Mouse (Mus musculus): ENCODE measurements around the gene 3110082I17Rik. TPM values are rescaled to one million over a fixed set of nuclear protein-coding genes. Genes with fewer than 3 reads are reported as not detected.
A peak's percentile ranks its signal among the peaks of the same experiment; 100 is the strongest.

Gene 3110082I17Rik
- polyA plus RNA-seq, 1 experiment from 2014 or later, result 15.5 TPM

DNA sequence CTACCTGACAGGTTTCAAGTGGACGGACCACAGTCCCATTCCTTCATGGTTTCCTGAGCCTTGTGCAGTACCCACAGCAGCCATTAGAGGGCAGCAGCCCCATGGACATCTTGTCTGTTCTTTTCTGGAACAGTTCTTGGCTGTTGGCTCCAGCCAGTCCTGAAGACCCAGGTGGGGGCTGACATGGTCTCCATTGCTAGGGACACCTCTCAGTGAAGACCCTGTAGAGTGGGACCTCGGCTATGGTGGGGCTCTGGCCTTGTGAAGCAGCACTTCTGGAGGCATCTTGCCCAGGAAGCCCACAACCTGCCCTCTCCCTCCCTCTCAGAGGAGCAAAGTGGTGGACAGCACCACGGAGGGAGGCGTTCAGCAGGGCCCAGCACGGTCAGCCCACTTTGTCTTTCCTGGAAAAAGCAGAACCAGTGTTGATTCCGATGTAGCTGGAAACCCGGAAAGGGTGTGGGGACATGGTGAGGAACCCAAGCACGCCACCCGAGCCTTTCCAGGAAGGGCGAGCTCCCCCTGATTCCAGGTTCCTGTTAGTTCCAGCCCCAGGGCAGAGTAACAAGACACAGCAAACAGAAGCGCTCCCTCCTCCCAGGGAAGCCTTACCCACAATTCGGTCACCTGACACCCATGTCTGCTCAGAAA lies 95.9 kb downstream of the 3110082I17Rik start:
- H3K9ac ChIP-seq, result no peak overlapping the region
- no peaks in the 10 kb centered on the region for H3K9me3 ChIP-seq (replicated peaks)
- no peaks in the 10 kb centered on the region for H3K36me3 ChIP-seq
- no peak overlapping the region for H3K4me3 ChIP-seq
- WGBS, result 34% methylated on average over 12 of the region's 12 CpGs
- peaks cover 14% of the 10 kb centered on the region for H3K4me1 ChIP-seq (replicated peaks)
- H3K27ac ChIP-seq, result peak overlapping the region; percentile 45; the same call in 1 of the 2 replicates
- ATAC-seq (replicated peaks; ENCODE audit: insufficient number of reproducible peaks, insufficient read depth, low FRiP score, low read depth), result peak; percentile 56
- 0 out of 2 replicates have a peak overlapping the region, but pooled peaks have one; percentile 18 for H3K4me2 ChIP-seq
- no peaks in the 10 kb centered on the region for H3K27me3 ChIP-seq

GRCm38 (mm10) chr5:139363858-139364257 lies 96.5 kb downstream of the 3110082I17Rik start:
- Histone ChIP-seq H3K9me3 (replicated peaks) (no peaks in the 10 kb centered on the region), H3K27ac (no peak overlapping the region), H3K4me1 (replicated peaks) (peaks cover 14% of the 10 kb centered on the region), H3K9ac (no peak overlapping the region), H3K27me3 (no peaks in the 10 kb centered on the region), H3K4me2 (no peak overlapping the region), H3K4me3 (no peak overlapping the region), H3K36me3 (no peaks in the 10 kb centered on the region)
- 66% methylated on average over 7 of the region's 7 CpGs for WGBS
- ATAC-seq (replicated peaks; ENCODE audit: insufficient number of reproducible peaks, insufficient read depth, low FRiP score, low read depth), result 0 out of 2 replicates have a peak, but pooled peaks have one; percentile 1

GRCm38 (mm10) chr5:139359244-139359643 lies 101.1 kb downstream of the 3110082I17Rik start:
- Histone ChIP-seq H3K27me3 (peaks cover 13% of the 10 kb centered on the region), H3K9me3 (replicated peaks) (no peaks in the 10 kb centered on the region), H3K4me1 (replicated peaks) (peaks cover 13% of the 10 kb centered on the region), H3K36me3 (no peaks in the 10 kb centered on the region), H3K4me3 (no peak overlapping the region), H3K27ac (no peak overlapping the region), H3K4me2 (no peak overlapping the region), H3K9ac (no peak overlapping the region)
- no peak for ATAC-seq (replicated peaks; ENCODE audit: insufficient number of reproducible peaks, insufficient read depth, low FRiP score, low read depth)
- WGBS, result 86% methylated on average over 5 of the region's 5 CpGs

GRCm38 (mm10) chr5:139358653-139359052 lies 101.7 kb downstream of the 3110082I17Rik start:
- ATAC-seq (replicated peaks; ENCODE audit: insufficient number of reproducible peaks, insufficient read depth, low FRiP score, low read depth), result no peak
- H3K27ac ChIP-seq, result no peak overlapping the region
- no peak overlapping the region for H3K4me3 ChIP-seq
- H3K9me3 ChIP-seq (replicated peaks), result no peaks in the 10 kb centered on the region
- no peak overlapping the region for H3K9ac ChIP-seq
- H3K4me1 ChIP-seq (replicated peaks), result peaks cover 11% of the 10 kb centered on the region
- no peaks in the 10 kb centered on the region for H3K36me3 ChIP-seq
- H3K27me3 ChIP-seq, result peaks cover 18% of the 10 kb centered on the region
- no peak overlapping the region for H3K4me2 ChIP-seq
- WGBS, result 53% methylated on average over 2 of the region's 2 CpGs

DNA sequence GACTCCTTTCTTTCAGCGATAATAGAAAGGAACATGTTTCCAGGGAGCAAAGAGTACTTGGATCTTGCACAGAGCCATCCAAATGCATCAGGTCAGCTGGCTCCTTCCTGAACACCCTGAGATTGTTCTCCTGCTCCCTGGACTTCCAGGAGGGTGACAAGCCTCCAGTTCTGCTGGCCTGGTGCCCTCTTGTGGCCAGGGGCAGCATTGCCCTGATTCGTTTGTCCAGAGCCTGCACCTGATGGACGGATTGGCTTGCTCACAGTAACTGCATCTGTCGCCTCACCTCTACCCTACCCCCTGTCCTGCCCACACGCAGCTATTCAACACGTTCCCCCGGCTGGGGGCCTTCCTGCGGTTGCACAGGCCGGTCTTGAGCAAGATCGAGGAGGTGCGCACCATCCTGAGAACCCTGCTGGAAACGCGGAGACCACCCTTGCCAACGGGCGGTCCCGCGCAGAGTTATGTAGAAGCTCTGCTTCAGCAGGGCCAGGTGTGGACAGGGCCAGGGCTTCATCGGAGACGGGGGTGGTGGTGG lies 105.0 kb downstream of the 3110082I17Rik start:
- H3K9ac ChIP-seq, result no peak overlapping the region
- WGBS, result 33% methylated on average over 19 of the region's 19 CpGs
- no peak for ATAC-seq (replicated peaks; ENCODE audit: insufficient number of reproducible peaks, insufficient read depth, low FRiP score, low read depth)
- no peaks in the 10 kb centered on the region for H3K36me3 ChIP-seq
- peaks cover 22% of the 10 kb centered on the region for H3K4me1 ChIP-seq (replicated peaks)
- no peaks in the 10 kb centered on the region for H3K9me3 ChIP-seq (replicated peaks)
- H3K4me3 ChIP-seq, result no peak overlapping the region
- H3K27ac ChIP-seq, result no peak overlapping the region
- H3K4me2 ChIP-seq, result no peak overlapping the region
- H3K27me3 ChIP-seq, result peaks cover 27% of the 10 kb centered on the region

GRCm38 (mm10) chr5:139353946-139354345 lies 106.4 kb downstream of the 3110082I17Rik start:
- peaks cover 22% of the 10 kb centered on the region for H3K4me1 ChIP-seq (replicated peaks)
- no peak overlapping the region for H3K27ac ChIP-seq
- H3K4me2 ChIP-seq, result no peak overlapping the region
- peaks cover 27% of the 10 kb centered on the region for H3K27me3 ChIP-seq
- no peaks in the 10 kb centered on the region for H3K9me3 ChIP-seq (replicated peaks)
- no peak overlapping the region for H3K4me3 ChIP-seq
- no peak overlapping the region for H3K9ac ChIP-seq
- ATAC-seq (replicated peaks; ENCODE audit: insufficient number of reproducible peaks, insufficient read depth, low FRiP score, low read depth), result no peak
- no peaks in the 10 kb centered on the region for H3K36me3 ChIP-seq
- WGBS, result 90% methylated on average over 11 of the region's 11 CpGs

DNA sequence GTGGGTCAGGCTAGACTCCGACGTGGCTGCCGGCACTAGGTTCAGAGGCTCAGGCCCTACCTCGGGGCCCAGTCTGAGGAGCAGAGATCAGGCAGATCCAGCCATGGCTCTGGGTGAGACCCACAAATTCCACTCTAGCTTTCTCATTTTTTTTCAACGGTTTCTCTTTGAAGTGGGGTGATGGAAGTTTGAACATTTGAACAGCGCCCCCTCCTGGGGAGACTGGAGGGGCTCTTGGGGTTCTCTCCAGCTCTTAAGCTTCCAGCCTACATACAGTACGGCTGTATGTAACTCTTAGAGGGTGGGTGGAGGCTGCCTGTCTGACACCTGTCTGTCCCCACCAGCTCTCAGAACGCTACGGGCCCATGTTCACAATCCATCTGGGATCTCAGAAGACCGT lies 106.8 kb downstream of the 3110082I17Rik start:
- Histone ChIP-seq H3K27me3 (peaks cover 29% of the 10 kb centered on the region), H3K4me3 (no peak overlapping the region), H3K9ac (no peak overlapping the region), H3K9me3 (replicated peaks) (no peaks in the 10 kb centered on the region), H3K36me3 (no peaks in the 10 kb centered on the region), H3K4me1 (replicated peaks) (peaks cover 19% of the 10 kb centered on the region), H3K27ac (no peak overlapping the region), H3K4me2 (no peak overlapping the region)
- ATAC-seq (replicated peaks; ENCODE audit: insufficient number of reproducible peaks, insufficient read depth, low FRiP score, low read depth), result no peak
- 52% methylated on average over 10 of the region's 10 CpGs for WGBS

DNA sequence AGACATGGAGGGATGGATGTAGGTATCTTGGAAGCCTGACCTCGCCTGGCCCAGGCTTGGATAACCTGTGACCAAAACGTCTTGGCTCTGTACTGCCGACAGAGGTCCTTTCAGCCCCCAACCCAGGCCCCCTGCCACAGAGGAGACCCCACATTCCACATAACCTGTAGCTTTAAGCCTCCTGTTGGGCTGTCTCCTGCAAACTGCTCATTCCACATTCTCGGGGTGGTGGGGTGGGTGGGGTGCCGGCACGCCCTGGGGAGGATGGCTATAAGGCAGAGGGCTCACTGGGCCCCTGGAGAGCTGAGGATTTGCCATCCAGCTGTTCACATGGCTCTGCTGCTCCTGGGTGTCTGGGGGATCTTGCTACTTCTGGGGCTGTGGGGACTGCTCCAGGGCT lies 108.0 kb downstream of the 3110082I17Rik start, which contains the start of gene Cyp2w1:
Gene Cyp2w1 (plus strand): TSS at position 301 of the 400 bp plus-strand sequence.
- Histone ChIP-seq H3K36me3 (no peaks in the 10 kb centered on the region), H3K9ac (no peak within 1 kb of the TSS; the same call in 1 of the 2 replicates), H3K9me3 (replicated peaks) (no peaks in the 10 kb centered on the region), H3K4me3 (no peak within 1 kb of the TSS), H3K27me3 (peaks cover 29% of the 10 kb centered on the region), H3K27ac (peak within 1 kb of the TSS; percentile 27; the same call in 1 of the 2 replicates), H3K4me2 (no peak within 1 kb of the TSS), H3K4me1 (replicated peaks) (peaks cover 12% of the 10 kb centered on the region)
- WGBS, result 52% methylated on average over 6 of the region's 6 CpGs
- ATAC-seq (replicated peaks; ENCODE audit: insufficient number of reproducible peaks, insufficient read depth, low FRiP score, low read depth), result no peak

DNA sequence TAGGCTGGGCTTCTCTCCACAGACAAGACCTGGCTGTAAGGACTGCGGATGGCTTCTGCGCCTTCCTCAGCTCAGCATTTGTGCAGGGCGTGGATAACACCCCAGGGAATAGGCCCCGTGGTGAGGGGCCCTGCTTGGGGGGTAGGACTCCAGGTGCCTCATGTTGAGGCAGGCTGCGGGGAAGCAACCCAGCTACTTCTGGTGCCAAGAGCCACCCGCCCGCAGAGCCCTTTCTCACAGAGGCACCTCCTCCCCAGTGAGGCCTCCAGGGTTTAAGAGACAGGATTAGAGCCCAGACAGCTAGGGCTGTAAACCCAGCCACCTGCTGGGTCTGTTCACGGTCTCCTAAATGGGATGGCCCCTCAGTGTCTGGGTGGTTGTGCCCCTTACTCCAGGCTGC lies 108.7 kb downstream of the 3110082I17Rik start:
- H3K9ac ChIP-seq, result no peak overlapping the region; the same call in 1 of the 2 replicates
- no peak overlapping the region for H3K4me3 ChIP-seq
- no peak; the same call in 1 of the 2 replicates for ATAC-seq (replicated peaks; ENCODE audit: insufficient number of reproducible peaks, insufficient read depth, low FRiP score, low read depth)
- H3K27me3 ChIP-seq, result peaks cover 29% of the 10 kb centered on the region
- WGBS, result 32% methylated on average over 8 of the region's 8 CpGs
- H3K36me3 ChIP-seq, result no peaks in the 10 kb centered on the region
- H3K4me2 ChIP-seq, result no peak overlapping the region
- H3K4me1 ChIP-seq (replicated peaks), result peaks cover 12% of the 10 kb centered on the region
- H3K27ac ChIP-seq, result peak overlapping the region; percentile 27; the same call in 1 of the 2 replicates
- H3K9me3 ChIP-seq (replicated peaks), result no peaks in the 10 kb centered on the region

DNA sequence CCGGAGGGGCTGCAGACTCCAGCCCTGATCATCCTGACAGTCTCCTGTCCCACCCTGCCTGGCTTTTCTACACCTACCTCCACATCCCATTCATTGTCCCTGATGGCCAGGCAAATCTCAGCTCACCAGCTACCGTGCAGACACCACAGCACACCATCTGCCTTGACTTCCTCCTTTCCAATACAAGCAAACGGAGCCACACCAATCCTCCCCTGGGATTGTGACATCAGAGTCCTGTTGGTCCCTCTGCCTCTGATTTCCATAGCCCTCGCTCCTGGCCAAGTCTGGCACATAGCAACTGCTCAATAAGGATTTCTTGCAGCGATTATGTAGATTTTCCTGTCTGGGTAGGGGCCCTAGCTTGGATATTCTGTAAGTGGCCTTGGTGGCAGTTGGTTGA lies 109.2 kb downstream of the 3110082I17Rik start, which contains the start of gene Cox19:
Gene Cox19 (minus strand): TSS at position 285 of the 400 bp plus-strand sequence.
- H3K27ac ChIP-seq, result peak within 1 kb of the TSS; percentile 27; the same call in 1 of the 2 replicates
- no peak within 1 kb of the TSS for H3K4me2 ChIP-seq
- H3K4me3 ChIP-seq, result no peak within 1 kb of the TSS
- H3K4me1 ChIP-seq (replicated peaks), result peaks cover 12% of the 10 kb centered on the region
- H3K9me3 ChIP-seq (replicated peaks), result no peaks in the 10 kb centered on the region
- WGBS, result 37% methylated on average over 5 of the region's 5 CpGs
- no peak for ATAC-seq (replicated peaks; ENCODE audit: insufficient number of reproducible peaks, insufficient read depth, low FRiP score, low read depth)
- H3K9ac ChIP-seq, result no peak within 1 kb of the TSS; the same call in 1 of the 2 replicates
- peaks cover 28% of the 10 kb centered on the region for H3K27me3 ChIP-seq
- H3K36me3 ChIP-seq, result no peaks in the 10 kb centered on the region

DNA sequence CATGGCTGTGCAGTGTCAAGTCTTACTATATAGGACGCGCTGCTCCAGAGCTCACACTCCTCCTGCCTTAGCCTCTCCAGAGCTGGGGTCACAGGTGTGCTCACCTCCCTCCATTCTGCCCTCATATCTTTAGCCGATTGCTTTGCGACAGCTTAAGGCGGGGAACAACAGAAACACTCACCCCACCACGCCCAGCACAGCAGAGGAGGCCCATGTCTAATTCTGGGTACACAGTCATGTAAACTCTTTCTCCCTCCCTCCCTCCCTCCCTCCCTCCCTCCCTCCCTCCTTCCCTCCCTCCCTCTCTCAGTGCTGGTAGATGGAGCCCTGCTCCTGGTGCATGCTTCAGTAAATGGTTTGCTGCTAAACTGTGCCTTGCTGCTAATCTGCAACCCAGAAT lies 110.6 kb downstream of the 3110082I17Rik start:
- ATAC-seq (replicated peaks; ENCODE audit: insufficient number of reproducible peaks, insufficient read depth, low FRiP score, low read depth), result no peak
- Histone ChIP-seq H3K4me3 (no peak overlapping the region), H3K9me3 (replicated peaks) (no peaks in the 10 kb centered on the region), H3K9ac (no peak overlapping the region), H3K27ac (no peak overlapping the region), H3K4me1 (replicated peaks) (peaks cover 16% of the 10 kb centered on the region), H3K4me2 (no peak overlapping the region), H3K27me3 (peaks cover 21% of the 10 kb centered on the region), H3K36me3 (no peaks in the 10 kb centered on the region)
- 66% methylated on average over 6 of the region's 6 CpGs for WGBS

All from heart, embryonic 15.5 days (tissue).